Mouse (Mus musculus) mouse embryonic stem cell (cell line): ENCODE data around the gene Fgfr2.

ENCODE experiments used
- in situ Hi-C, 2 experiments: fragments of 300-500 bp; cut with MboI; formaldehyde crosslinking; loops; 1 replicate in 1 of 2; 3 replicates in 1 of 2; pipeline ENCODE4 v1.14.3; 2019 to 2020; ENCODE audit warnings: low sequenced_read_pairs in 2 of 2, low pct_unique_long_range_greater_than_20kb in 1 of 2, mixed read lengths in 1 of 2; ENCODE audit not compliant: unreplicated experiment in 1 of 2

The Fgfr2 gene

GRCm38 (mm10) chr7:130385732-130386294 lies 2737.3 kb downstream of the Fgfr2 start:
- in situ Hi-C loops, result no loop called here

- in situ Hi-C loops, result no loop called here
Measured at GRCm38 (mm10) chr7:130382126-130382525, 2741.0 kb downstream of the Fgfr2 start.

- in situ Hi-C loops, result no loop called here
Measured at GRCm38 (mm10) chr7:130381387-130381951, 2741.7 kb downstream of the Fgfr2 start.

GRCm38 (mm10) chr7:130380769-130381355 lies 2742.3 kb downstream of the Fgfr2 start:
- in situ Hi-C loops, result no loop called here

GRCm38 (mm10) chr7:130380367-130380766 lies 2742.8 kb downstream of the Fgfr2 start:
- in situ Hi-C loops, result no loop called here

GRCm38 (mm10) chr7:130379886-130380285 lies 2743.3 kb downstream of the Fgfr2 start:
- in situ Hi-C loops, result no loop called here

- in situ Hi-C loops, result no loop called here
Measured at GRCm38 (mm10) chr7:130378308-130378707, 2744.8 kb downstream of the Fgfr2 start.

GRCm38 (mm10) chr7:130374311-130374710 lies 2748.8 kb downstream of the Fgfr2 start:
- in situ Hi-C loops, result loop anchor here (25.0 kb wide), 1 partner anchor 712 kb away; no protein-coding TSS in a partner anchor

- in situ Hi-C loops, result loop anchor here (25.0 kb wide), 1 partner anchor 707 kb away; no protein-coding TSS in a partner anchor
Measured at GRCm38 (mm10) chr7:130368827-130369641, 2754.1 kb downstream of the Fgfr2 start.

- in situ Hi-C loops, result loop anchor here (25.0 kb wide), 1 partner anchor 706 kb away; no protein-coding TSS in a partner anchor
Measured at GRCm38 (mm10) chr7:130368036-130368826, 2754.9 kb downstream of the Fgfr2 start.

- in situ Hi-C loops, result loop anchor here (25.0 kb wide), 1 partner anchor 705 kb away; no protein-coding TSS in a partner anchor
Measured at GRCm38 (mm10) chr7:130367222-130368035, 2755.7 kb downstream of the Fgfr2 start.

- in situ Hi-C loops, result loop anchor here (25.0 kb wide), 1 partner anchor 703 kb away; no protein-coding TSS in a partner anchor
Measured at GRCm38 (mm10) chr7:130365711-130366110, 2757.4 kb downstream of the Fgfr2 start.

- in situ Hi-C loops, result no loop called here
Measured at GRCm38 (mm10) chr7:130340412-130341152, 2782.6 kb downstream of the Fgfr2 start.

GRCm38 (mm10) chr7:130337601-130338000 lies 2785.5 kb downstream of the Fgfr2 start:
- in situ Hi-C loops, result no loop called here

- in situ Hi-C loops, result no loop called here
Measured at GRCm38 (mm10) chr7:130335440-130336051, 2787.6 kb downstream of the Fgfr2 start.

- in situ Hi-C loops, result no loop called here
Measured at GRCm38 (mm10) chr7:130332515-130333220, 2790.5 kb downstream of the Fgfr2 start.
